Mouse (Mus musculus) lung, postnatal 10 days (tissue): ENCODE results near the gene Snorc.
A peak's percentile ranks its signal among the peaks of the same experiment; 100 is the strongest.
"Not testable (repeated sequence)": the region's sequence is repeated elsewhere in the genome, so short reads cannot be mapped to it uniquely, and the experiment has no call there.

Experiments used
- DNase-seq: peaks from one replicate; pipeline ENCODE4 v3.0.0; 2021

The Snorc gene

GRCm38 (mm10) chr1:87469971-87470370, at the start of gene Snorc:
Gene Snorc, plus strand, starts transcription at chr1:87470271.
- DNase-seq = not testable (repeated sequence)

DNA sequence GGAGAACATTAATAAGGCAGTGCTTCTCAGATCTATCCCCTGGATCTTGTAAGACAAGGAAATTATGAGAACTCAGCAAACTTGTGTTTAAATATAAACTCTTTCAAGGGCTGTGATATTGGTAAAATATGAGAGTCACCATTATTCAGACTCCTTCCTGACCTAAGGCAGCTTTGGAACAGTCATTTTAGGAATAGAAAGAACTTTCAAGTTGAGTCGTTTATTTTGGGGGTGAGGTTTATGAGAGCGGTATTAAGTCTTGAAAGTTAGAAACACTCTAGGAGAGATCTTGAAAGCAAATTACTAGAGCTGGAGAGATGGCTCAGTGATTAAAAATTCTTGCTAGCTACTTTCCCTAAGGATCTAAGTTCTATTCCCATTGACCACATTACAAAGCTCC, 34.9 kb upstream of the Snorc start:
- no peak for DNase-seq

- no peak for DNase-seq
Observed at GRCm38 (mm10) chr1:87436583-87436982, 33.5 kb upstream of the Snorc start.

DNA sequence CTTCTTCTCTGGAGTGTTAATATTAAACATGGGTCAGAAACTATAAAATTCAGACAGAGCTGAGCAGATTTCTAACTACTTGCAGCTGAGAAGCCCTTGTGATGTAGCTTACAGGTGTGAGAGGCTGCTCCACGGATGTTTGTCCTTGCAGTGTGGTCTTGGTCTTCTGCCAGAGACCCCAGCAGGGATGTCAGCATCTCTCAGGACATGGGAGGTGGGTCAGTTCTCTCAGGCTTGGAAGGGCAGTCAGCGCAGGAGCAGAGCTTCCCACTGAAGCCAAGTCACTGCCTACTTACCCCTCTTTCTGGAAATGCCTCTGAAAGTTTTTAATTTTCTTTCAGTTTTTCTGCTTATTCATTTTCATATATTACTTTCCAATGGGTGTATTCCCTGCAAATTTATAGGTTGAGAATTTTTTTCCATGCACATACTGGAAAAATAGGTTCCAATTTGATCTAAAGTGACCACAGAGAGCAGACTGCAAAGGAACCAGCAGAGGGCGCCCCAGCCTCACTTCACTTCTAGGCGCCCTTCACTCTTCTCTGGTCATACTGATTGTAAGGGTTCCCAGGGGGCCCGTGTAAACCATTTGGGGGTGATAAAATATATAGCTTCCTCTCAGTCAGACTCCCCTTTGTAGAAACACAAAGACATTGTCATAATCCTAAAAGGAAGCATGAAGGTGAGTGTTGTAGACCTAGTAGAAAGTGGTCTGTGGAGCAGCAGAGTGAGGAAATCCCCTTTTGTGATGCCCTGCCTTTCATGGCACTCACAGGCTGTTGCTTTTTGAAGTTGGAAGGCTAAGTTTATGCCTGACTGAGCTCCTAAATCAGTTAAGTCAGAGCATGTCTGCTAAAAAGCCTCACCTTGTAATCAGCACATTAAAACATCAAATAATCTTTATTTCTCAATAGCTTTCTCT, 22.6 kb upstream of the Snorc start:
- DNase-seq = peak; percentile 69

- no peak for DNase-seq
Observed at GRCm38 (mm10) chr1:87449432-87449831, 20.6 kb upstream of the Snorc start.

DNA sequence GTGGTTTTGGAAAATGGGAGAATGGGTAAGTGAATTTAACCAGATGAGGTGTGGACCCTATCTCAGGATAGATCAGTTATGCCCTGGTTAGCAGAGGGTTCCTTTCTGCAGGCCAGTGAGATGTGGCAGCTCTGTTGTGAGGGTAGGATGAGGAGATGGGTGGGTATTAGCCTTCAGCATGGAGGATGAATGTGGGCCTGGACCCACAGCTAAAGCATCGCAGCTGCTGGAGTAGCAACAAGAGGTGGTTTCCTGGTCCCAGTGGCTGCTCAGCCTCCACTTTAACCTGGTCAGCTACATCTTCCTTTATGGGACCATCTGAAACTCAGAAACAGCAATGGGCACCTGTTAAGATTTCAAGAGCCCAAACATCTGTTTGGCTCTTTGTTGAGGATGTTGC, 13.6 kb upstream of the Snorc start:
- DNase-seq = no peak

DNA sequence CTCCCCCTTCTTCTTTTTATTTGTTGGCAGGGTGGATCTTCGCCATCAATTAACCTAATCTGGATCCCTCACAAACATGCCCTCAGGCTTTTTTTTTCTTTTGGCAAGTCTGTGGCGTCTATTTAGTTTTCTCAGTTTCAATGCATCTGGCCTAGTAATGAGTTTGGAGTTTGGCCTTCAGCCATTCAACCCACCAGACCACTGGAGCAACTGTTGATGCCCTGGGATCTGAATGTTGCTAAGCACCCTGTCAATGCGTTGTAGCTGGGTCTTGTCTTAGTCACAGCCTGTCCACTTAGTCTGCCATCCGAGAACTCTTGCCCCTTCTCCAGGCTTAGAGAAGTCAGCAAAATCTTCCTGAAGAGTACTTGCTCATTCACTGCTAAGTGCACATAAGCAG, 12.0 kb upstream of the Snorc start:
- DNase-seq = no peak

DNA sequence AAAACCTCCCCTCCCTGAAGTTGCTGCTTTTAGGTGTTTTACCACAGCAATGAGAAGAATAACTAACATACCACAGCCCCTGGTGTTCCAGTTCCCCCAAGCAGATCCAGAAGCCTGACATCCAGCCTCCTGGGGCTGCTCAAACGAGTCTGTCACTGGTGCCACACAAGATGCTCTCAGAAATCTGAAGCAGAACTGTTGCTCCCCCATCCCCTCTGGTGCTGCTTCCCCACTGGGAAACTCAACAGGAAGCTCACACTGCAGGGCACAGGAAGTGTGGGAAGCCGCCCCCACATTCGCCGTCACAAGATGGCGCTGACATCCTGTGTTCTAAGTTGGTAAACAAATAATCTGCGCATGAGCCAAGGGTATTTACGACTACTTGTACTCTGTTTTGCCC, 10.2 kb upstream of the Snorc start:
- DNase-seq = not testable (repeated sequence)

- no peak for DNase-seq
Observed at GRCm38 (mm10) chr1:87467469-87467868, 2.6 kb upstream of the Snorc start.

DNA sequence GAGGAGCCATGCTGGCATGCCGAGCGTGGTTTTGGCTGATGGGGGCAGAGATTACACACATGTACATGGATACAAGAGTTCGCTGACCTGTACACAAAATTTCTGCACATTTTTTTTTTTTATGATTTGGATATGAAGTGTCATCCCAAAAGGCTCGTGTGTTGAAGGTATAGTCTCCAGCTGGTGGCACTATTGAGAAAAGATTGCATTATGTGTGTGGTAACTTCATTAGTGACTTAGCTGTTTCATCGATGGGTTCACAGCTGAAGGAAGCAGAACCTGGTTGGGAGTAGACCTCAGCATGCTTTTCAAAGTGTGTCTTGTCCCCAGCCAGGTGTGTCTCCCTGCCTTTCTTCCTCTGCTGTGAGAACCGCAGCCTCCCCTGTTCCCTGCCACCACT, 1.8 kb upstream of the Snorc start:
- peak; percentile 19 for DNase-seq

DNA sequence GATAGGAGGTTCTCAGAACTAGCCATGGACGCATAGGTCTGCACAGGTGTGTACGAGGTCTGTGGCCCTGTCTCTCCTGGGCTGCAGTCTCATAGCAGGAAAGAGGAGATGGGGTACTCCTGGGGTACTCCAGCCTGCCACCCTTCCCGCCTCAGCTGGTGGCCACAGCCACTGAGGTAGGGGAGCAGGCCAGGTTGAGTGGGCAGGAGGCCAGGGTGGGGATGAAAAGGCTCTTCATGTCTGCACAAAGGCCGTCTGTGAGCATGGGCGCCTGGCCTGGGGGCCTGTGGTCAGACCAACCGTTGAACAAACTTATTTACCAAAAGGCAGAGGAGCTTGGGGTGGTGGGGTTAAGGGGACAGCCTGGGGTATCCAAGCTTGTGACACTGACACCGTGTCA, 1.8 kb downstream of the Snorc start:
- no peak for DNase-seq

DNA sequence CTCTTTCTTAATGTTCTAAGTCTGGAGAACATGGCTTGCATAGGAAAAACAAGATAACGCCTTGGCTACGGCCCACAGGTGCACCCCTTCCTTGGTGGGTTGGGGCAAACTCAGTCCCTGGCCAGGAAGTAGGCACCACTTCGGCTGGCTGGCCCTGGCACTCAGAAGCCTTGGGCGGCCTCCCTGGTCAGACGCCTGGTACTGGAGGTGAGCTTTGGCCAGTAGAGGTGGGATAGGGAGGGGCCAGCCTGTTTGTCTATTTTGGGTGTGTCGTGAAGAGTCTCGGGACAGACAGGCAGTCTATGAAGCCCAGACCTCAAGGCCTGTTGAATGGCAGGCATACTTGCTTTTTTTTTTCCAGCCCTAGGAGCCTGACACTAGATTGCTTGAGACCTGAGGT, 2.5 kb downstream of the Snorc start:
- DNase-seq = no peak

DNA sequence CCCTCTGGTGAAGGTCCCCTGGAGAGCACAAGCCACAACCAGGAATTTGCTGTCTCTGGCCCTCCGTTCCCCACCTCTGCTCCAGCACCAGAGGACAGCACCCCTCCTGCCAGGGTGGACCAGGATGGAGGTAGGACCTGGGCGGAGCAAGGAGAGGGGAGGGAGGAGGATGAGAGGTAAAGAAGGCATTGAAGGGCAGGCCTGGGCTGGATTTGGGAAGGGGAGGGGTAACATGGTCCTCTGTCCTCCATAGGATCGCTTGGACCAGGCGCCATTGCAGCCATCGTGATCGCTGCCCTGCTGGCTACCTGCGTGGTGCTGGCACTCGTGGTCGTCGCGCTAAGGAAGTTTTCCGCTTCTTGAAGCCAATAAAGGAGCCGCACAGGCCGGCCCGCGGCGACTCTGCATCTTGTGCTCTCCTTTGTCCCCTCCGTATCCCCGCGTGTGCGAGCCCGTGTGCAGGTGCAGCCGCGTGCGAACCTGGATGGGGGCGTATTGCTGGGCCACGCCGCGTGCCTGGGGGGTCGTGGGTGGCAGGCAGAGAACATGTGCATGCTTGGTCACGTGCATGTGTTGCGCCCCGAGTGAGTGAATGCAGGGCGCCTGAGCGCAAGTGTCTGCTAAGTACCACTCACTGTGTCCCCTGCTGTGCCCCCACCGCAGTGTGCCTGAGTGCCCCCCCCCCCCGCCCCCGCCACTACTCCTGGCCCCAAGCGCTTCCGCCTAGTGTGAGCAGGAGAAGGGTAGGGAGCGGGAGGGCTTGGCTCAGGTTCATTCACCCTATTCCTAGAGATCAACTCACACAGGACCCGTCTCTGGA, 5.2 kb downstream of the Snorc start:
- no peak for DNase-seq

DNA sequence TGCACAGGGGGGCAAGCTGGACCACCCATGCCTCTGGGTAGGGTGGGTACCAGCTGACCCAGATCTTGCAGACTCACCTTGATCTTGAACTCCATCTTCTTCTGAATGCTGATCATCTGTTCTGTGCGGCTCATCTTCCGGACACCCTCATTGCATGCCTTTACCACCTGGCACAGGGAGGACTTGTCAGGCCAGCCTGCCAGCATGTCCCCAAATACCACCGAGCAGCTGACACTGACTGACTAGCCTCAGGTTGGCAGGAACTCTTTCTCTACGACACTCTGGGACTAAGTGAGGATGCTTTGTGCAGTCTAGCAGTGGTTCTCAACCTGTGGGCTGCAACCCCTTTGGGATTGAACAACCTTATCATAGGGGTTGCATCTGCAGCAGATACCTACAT, 12.5 kb downstream of the Snorc start:
- DNase-seq = no peak

DNA sequence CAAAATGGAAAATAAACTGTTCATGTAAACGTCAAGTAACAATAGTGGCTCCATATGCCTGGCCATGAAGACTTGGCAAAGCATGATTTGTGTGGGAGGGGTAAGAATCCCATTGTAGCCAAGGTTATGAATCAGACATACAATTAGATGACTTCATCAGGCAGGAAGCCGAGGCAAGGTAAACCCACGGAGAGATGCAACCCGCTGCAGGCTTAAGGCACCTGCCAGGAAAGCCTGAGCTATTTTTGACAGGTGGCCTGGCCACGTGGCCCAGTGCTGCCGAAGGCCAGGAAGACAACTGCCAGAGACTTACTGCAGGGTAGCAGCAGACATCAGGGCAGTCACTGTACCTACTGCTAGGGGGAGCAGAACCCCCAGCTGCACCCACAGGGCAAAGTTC, 16.3 kb downstream of the Snorc start:
- DNase-seq = no peak

DNA sequence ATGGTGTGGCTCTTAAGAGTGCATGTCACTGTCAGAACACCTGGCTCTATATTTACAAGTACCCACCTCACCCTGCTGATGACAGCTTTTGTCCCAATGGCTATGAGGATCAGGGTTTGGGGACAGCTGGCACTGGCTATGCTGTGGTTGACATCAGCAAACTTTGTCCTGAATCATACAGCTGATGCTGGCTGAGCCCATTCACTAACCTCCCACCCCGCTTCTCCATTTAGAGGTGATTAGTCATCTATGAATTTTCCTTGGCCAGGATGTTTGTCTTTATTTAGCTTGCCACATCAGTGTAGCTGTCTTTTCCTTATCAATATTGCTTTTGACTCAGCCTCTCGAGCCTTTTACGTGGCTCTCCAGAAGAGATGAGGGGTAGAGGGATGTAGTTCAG, 22.2 kb downstream of the Snorc start:
- no peak for DNase-seq

GRCm38 (mm10) chr1:87493542-87493941, 23.5 kb downstream of the Snorc start:
- no peak for DNase-seq

DNA sequence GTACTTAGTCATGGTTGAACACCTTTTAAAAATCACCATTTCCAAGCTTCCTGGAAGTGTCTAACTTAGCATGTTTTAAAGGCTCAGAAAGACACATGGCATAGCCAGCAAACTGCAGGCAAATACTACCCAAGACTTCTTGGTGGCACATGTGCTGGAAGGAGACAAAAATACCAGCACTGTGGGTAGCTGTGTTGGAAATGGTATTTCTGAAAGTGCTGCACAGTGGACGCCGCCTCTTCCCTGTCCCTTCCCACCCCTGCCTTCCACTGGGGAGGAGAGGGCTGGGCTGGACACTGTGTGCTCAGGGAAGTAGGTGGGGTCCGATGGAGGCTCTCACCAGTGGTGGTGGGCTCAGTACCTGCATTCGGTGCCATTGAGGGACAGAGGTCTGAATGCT, 35.5 kb downstream of the Snorc start:
- DNase-seq = no peak

DNA sequence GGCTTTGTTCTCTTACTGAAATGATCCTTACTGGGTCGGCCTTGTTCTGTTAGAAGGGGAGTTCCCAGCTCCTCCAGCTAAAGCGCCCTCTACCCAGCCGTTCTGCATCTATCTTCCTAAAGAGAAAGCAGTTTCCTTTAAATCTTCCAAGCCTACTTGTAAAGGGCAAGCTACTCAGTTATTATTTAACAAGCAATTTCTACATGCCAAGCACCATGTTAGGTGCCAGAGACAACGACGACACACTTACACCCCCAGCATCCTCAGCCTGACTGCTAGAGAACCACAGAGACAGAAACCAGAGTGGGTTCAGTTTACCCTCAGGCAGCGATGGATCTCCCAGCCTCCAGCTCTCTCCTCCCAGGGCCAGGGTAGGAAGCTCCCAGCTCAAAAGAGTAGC, 37.8 kb downstream of the Snorc start:
- no peak for DNase-seq

DNA sequence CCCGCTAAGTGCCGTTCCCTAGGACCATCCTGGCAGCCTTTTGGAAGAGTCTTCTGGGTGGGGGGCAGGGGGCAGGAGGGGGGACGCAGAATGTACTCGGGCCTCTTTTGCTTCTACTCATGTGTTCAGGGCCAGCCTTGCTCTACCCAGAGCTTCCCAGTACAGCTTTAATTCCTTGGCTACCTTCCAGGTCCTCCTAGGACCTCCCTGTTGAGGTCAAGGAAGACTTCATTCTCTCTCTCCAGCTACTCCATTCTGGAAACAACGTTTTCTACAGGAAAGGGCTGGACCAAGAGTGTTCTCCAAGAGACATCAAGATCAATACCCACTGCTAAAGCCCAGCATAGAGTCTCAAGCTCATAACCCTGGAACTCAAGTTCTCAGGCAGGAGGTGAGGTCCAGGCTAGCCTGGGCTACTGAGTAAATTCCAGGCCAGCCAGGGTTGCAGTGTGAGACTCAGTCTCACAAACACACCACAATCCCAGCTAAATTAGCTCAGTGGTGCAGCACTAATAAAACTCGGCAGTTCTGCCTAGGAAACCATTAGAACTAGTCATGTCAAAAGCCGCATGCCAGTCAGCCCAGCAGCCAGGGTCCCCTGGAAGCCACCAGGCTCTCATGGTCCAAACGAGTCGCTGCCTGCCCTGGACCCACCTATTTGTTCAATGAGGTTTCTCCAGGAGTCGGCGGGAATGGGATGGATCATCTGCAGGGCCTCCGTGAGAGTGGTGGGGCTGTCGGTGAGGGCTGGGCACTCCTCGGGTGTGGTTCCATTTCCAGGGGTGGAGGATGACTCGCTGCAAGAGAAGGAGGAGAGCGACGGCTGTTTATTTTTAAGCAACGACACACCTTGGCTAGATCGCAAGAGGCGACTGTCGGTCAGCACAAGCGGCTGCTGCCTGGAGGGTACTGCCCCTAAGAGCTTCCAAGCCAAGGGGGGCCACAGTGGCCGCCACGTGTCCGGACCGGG, 38.8 kb downstream of the Snorc start:
- DNase-seq = no peak

GRCm38 (mm10) chr1:87509561-87510165, 39.6 kb downstream of the Snorc start, which contains the start of gene Neu2:
Gene Neu2, plus strand, starts transcription at chr1:87509889.
- DNase-seq = peak; percentile 11

- peak; percentile 43 for DNase-seq
Observed at GRCm38 (mm10) chr1:87510166-87510691, 40.2 kb downstream of the Snorc start.
